Mouse (Mus musculus): ENCODE measurements around the gene Ahcyl1.

The Ahcyl1 gene

GRCm38 (mm10) chr3:107703675-107704370, 7.5 kb upstream of the Ahcyl1 start:
- no peak for DNase-seq (ENCODE audit: low spot score in 2 of 2)

GRCm38 (mm10) chr3:107701767-107702394, 5.5 kb upstream of the Ahcyl1 start:
- DNase-seq (ENCODE audit: low spot score in 2 of 2), result no peak

- DNase-seq (ENCODE audit: low spot score in 2 of 2), result no peak
Measured at GRCm38 (mm10) chr3:107700625-107701024, 4.3 kb upstream of the Ahcyl1 start.

GRCm38 (mm10) chr3:107696910-107697309, 550 bp upstream of the Ahcyl1 start:
- DNase-seq (ENCODE audit: low spot score in 2 of 2), result no peak

- peak in 1 of 2 experiments; percentile 5 for DNase-seq (ENCODE audit: low spot score in 2 of 2)
Measured at GRCm38 (mm10) chr3:107695219-107695947, 977 bp downstream of the Ahcyl1 start.

GRCm38 (mm10) chr3:107694256-107694900, 2.0 kb downstream of the Ahcyl1 start:
- DNase-seq (ENCODE audit: low spot score in 2 of 2), result no peak

GRCm38 (mm10) chr3:107690366-107690765, 6.0 kb downstream of the Ahcyl1 start:
- no peak for DNase-seq (ENCODE audit: low spot score in 2 of 2)

GRCm38 (mm10) chr3:107689245-107689644, 7.1 kb downstream of the Ahcyl1 start:
- DNase-seq (ENCODE audit: low spot score in 2 of 2), result no peak

- DNase-seq (ENCODE audit: low spot score in 2 of 2), result no peak
Measured at GRCm38 (mm10) chr3:107688236-107688635, 8.1 kb downstream of the Ahcyl1 start.

- no peak for DNase-seq (ENCODE audit: low spot score in 2 of 2)
Measured at GRCm38 (mm10) chr3:107686276-107686977, 9.9 kb downstream of the Ahcyl1 start.

GRCm38 (mm10) chr3:107685652-107686051, 10.7 kb downstream of the Ahcyl1 start:
- no peak for DNase-seq (ENCODE audit: low spot score in 2 of 2)

GRCm38 (mm10) chr3:107683587-107683986, 12.8 kb downstream of the Ahcyl1 start:
- no peak for DNase-seq (ENCODE audit: low spot score in 2 of 2)

- no peak for DNase-seq (ENCODE audit: low spot score in 2 of 2)
Measured at GRCm38 (mm10) chr3:107680790-107681576, 15.4 kb downstream of the Ahcyl1 start.

- no peak for DNase-seq (ENCODE audit: low spot score in 2 of 2)
Measured at GRCm38 (mm10) chr3:107671509-107671908, 24.9 kb downstream of the Ahcyl1 start.

- no peak for DNase-seq (ENCODE audit: low spot score in 2 of 2)
Measured at GRCm38 (mm10) chr3:107670500-107670899, 25.9 kb downstream of the Ahcyl1 start.

- no peak for DNase-seq (ENCODE audit: low spot score in 2 of 2)
Measured at GRCm38 (mm10) chr3:107668786-107669185, 27.6 kb downstream of the Ahcyl1 start.

- no peak for DNase-seq (ENCODE audit: low spot score in 2 of 2)
Measured at GRCm38 (mm10) chr3:107667426-107667825, 28.9 kb downstream of the Ahcyl1 start.

- no peak for DNase-seq (ENCODE audit: low spot score in 2 of 2)
Measured at GRCm38 (mm10) chr3:107664641-107665040, 31.7 kb downstream of the Ahcyl1 start.

- DNase-seq (ENCODE audit: low spot score in 2 of 2), result no peak
Measured at GRCm38 (mm10) chr3:107659000-107659399, 37.4 kb downstream of the Ahcyl1 start.

- DNase-seq (ENCODE audit: low spot score in 2 of 2), result no peak
Measured at GRCm38 (mm10) chr3:107656888-107657287, 39.5 kb downstream of the Ahcyl1 start.

GRCm38 (mm10) chr3:107656151-107656550, 40.2 kb downstream of the Ahcyl1 start:
- DNase-seq (ENCODE audit: low spot score in 2 of 2), result no peak
